Mouse (Mus musculus): ENCODE data around the gene Crtc3. TPM values are rescaled to one million over a fixed set of nuclear protein-coding genes. Genes with fewer than 3 reads are reported as not detected.
A peak's percentile ranks its signal among the peaks of the same experiment; 100 is the strongest.

Gene Crtc3
- polyA plus RNA-seq, 1 experiment from 2014 or later = 16.6 TPM

DNA sequence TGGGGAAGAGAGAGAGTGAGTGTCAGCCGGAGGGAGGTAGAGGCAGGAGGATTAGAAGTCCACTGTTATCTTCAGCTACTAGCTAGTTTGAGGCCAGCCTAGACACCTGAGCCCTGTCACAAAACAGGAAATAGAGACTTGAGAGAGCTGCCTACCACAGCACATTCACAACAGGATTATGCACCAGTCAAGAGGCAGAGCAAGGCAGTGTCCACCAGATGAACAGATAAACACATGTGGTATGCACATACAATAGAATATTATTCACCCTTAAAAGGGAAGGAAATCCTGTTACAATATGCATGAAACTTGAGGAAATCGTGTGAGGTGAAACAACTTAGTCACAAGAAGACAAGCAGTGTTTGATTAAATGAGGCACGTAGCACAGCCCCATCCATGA lies 16.4 kb downstream of the Crtc3 start:
- Histone ChIP-seq H3K4me2 (no peak overlapping the region), H3K36me3 (ENCODE audit: control insufficient read depth, insufficient read depth, low read length) (peaks cover 3% of the 10 kb centered on the region; the same call in 1 of the 2 replicates), H3K27ac (ENCODE audit: low read depth, low read length) (no peak overlapping the region), H3K9ac (ENCODE audit: low read depth, low read length) (no peak overlapping the region), H3K4me3 (ENCODE audit: low read depth, low read length) (no peak overlapping the region), H3K27me3 (replicated peaks; ENCODE audit: control insufficient read depth, insufficient read depth, low read length) (no peaks in the 10 kb centered on the region), H3K9me3 (ENCODE audit: control insufficient read depth, low read length) (no peaks in the 10 kb centered on the region), H3K4me1 (replicated peaks; ENCODE audit: control insufficient read depth, insufficient read depth, low read length) (peaks cover 20% of the 10 kb centered on the region)
- WGBS = 66% methylated on average over 3 of the region's 3 CpGs
- ATAC-seq (replicated peaks; ENCODE audit: low FRiP score) (no peak), DNase-seq (ENCODE audit: low spot score) (no peak)

- no peak overlapping the region for H3K4me3 ChIP-seq (ENCODE audit: low read depth, low read length)
- WGBS = 85% methylated on average over 6 of the region's 6 CpGs
- ATAC-seq (replicated peaks; ENCODE audit: low FRiP score) = no peak
- no peak overlapping the region for H3K4me2 ChIP-seq
- DNase-seq (ENCODE audit: low spot score) = no peak
- peaks cover 34% of the 10 kb centered on the region for H3K4me1 ChIP-seq (replicated peaks; ENCODE audit: control insufficient read depth, insufficient read depth, low read length)
- H3K9ac ChIP-seq (ENCODE audit: low read depth, low read length) = no peak overlapping the region
- no peaks in the 10 kb centered on the region; the same call in 1 of the 2 replicates for H3K36me3 ChIP-seq (ENCODE audit: control insufficient read depth, insufficient read depth, low read length)
- no peak overlapping the region for H3K27ac ChIP-seq (ENCODE audit: low read depth, low read length)
- no peaks in the 10 kb centered on the region for H3K9me3 ChIP-seq (ENCODE audit: control insufficient read depth, low read length)
- no peaks in the 10 kb centered on the region for H3K27me3 ChIP-seq (replicated peaks; ENCODE audit: control insufficient read depth, insufficient read depth, low read length)
Observed at GRCm38 (mm10) chr7:80670889-80671288, 17.8 kb downstream of the Crtc3 start.

- ATAC-seq (replicated peaks; ENCODE audit: low FRiP score) (peak; percentile 80), DNase-seq (ENCODE audit: low spot score) (no peak)
- Histone ChIP-seq H3K36me3 (ENCODE audit: control insufficient read depth, insufficient read depth, low read length) (no peaks in the 10 kb centered on the region; the same call in 1 of the 2 replicates), H3K4me3 (ENCODE audit: low read depth, low read length) (peak overlapping the region; percentile 26), H3K4me2 (peak overlapping the region; percentile 64), H3K9me3 (ENCODE audit: control insufficient read depth, low read length) (no peaks in the 10 kb centered on the region), H3K27me3 (replicated peaks; ENCODE audit: control insufficient read depth, insufficient read depth, low read length) (no peaks in the 10 kb centered on the region), H3K9ac (ENCODE audit: low read depth, low read length) (peak overlapping the region; percentile 51), H3K27ac (ENCODE audit: low read depth, low read length) (peak overlapping the region; percentile 86), H3K4me1 (replicated peaks; ENCODE audit: control insufficient read depth, insufficient read depth, low read length) (peaks cover 43% of the 10 kb centered on the region)
- 14% methylated on average over 11 of the region's 11 CpGs for WGBS
Observed at GRCm38 (mm10) chr7:80667190-80667589, 21.5 kb downstream of the Crtc3 start.

DNA sequence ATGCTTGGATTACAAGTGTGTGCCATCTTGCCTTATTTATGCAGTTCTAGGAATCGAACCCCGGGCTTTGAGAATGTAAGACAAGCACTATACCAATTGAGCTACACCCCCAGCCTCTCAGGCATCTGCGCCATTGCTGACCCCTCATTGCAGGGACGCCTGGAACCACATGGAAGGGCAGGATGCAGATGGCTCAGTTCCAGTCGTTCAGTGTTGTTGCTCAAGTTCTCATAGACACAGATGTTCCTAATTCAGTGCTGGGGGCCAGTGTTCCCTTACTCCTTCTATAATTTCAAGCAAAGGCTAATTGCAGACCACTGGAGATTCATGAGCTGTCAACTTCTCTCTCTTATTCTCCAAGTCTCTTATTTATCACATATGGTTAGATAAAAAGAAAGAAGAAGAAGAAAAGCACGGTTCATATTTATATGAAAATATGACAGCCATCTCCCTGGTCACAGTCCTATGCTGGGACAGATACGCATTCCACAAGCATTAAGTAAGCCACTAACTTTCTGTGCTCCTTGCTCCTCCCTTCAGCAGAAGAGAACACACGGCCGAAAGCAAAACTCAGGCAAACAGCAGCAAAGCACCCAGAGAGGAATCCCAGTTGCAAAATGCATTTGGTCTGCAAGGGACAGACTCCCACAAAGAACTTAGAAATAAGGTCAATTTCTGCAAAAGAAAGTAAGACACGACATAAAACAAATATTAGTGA lies 22.3 kb downstream of the Crtc3 start:
- Histone ChIP-seq H3K4me1 (replicated peaks; ENCODE audit: control insufficient read depth, insufficient read depth, low read length) (peaks cover 43% of the 10 kb centered on the region), H3K4me2 (peak overlapping the region; percentile 64), H3K9ac (ENCODE audit: low read depth, low read length) (peak overlapping the region; percentile 20; the same call in 1 of the 2 replicates), H3K27me3 (replicated peaks; ENCODE audit: control insufficient read depth, insufficient read depth, low read length) (no peaks in the 10 kb centered on the region), H3K4me3 (ENCODE audit: low read depth, low read length) (0 out of 2 replicates have a peak overlapping the region, but pooled peaks have one; percentile 2), H3K27ac (ENCODE audit: low read depth, low read length) (peak overlapping the region; percentile 86), H3K36me3 (ENCODE audit: control insufficient read depth, insufficient read depth, low read length) (no peaks in the 10 kb centered on the region; the same call in 1 of the 2 replicates), H3K9me3 (ENCODE audit: control insufficient read depth, low read length) (no peaks in the 10 kb centered on the region)
- DNase-seq (ENCODE audit: low spot score) = no peak
- WGBS = 51% methylated on average over 10 of the region's 10 CpGs
- ATAC-seq (replicated peaks; ENCODE audit: low FRiP score) = no peak

DNA sequence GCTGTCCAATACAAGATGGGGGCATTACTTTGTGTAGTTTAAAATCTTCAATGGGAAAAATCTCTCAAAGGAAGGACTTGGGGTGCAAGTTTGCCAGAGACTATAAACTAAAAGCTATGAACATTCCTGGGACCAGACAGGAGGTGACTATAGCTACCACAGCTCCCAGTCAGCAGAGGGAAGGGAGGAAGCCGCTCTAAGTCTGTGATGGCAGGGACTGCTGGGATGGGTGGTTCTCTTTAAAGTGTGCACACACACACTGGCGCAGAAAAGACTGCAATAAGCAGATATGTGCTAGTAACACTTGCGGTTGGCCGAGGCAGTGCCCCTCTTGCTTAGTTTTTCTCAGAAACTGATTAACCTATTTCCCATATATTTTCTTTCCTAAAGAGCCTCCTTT lies 27.6 kb downstream of the Crtc3 start:
- ATAC-seq (replicated peaks; ENCODE audit: low FRiP score) (peak; percentile 64), DNase-seq (ENCODE audit: low spot score) (no peak)
- H3K9ac ChIP-seq (ENCODE audit: low read depth, low read length) = no peak overlapping the region
- H3K4me1 ChIP-seq (replicated peaks; ENCODE audit: control insufficient read depth, insufficient read depth, low read length) = peaks cover 22% of the 10 kb centered on the region
- H3K36me3 ChIP-seq (ENCODE audit: control insufficient read depth, insufficient read depth, low read length) = no peaks in the 10 kb centered on the region
- H3K27me3 ChIP-seq (replicated peaks; ENCODE audit: control insufficient read depth, insufficient read depth, low read length) = no peaks in the 10 kb centered on the region
- no peak overlapping the region for H3K27ac ChIP-seq (ENCODE audit: low read depth, low read length)
- no peak overlapping the region for H3K4me3 ChIP-seq (ENCODE audit: low read depth, low read length)
- WGBS = 73% methylated on average over 4 of the region's 4 CpGs
- no peaks in the 10 kb centered on the region for H3K9me3 ChIP-seq (ENCODE audit: control insufficient read depth, low read length)
- H3K4me2 ChIP-seq = no peak overlapping the region; the same call in 1 of the 2 replicates

GRCm38 (mm10) chr7:80660619-80661018 lies 28.1 kb downstream of the Crtc3 start:
- Histone ChIP-seq H3K4me2 (no peak overlapping the region; the same call in 1 of the 2 replicates), H3K9me3 (ENCODE audit: control insufficient read depth, low read length) (no peaks in the 10 kb centered on the region), H3K27me3 (replicated peaks; ENCODE audit: control insufficient read depth, insufficient read depth, low read length) (no peaks in the 10 kb centered on the region), H3K9ac (ENCODE audit: low read depth, low read length) (no peak overlapping the region), H3K4me3 (ENCODE audit: low read depth, low read length) (no peak overlapping the region), H3K36me3 (ENCODE audit: control insufficient read depth, insufficient read depth, low read length) (no peaks in the 10 kb centered on the region), H3K4me1 (replicated peaks; ENCODE audit: control insufficient read depth, insufficient read depth, low read length) (peaks cover 17% of the 10 kb centered on the region), H3K27ac (ENCODE audit: low read depth, low read length) (no peak overlapping the region)
- ATAC-seq (replicated peaks; ENCODE audit: low FRiP score) (no peak), DNase-seq (ENCODE audit: low spot score) (no peak)
- 86% methylated on average over 4 of the region's 4 CpGs for WGBS

GRCm38 (mm10) chr7:80657896-80658295 lies 30.8 kb downstream of the Crtc3 start:
- H3K27ac ChIP-seq (ENCODE audit: low read depth, low read length) = no peak overlapping the region
- H3K4me1 ChIP-seq (replicated peaks; ENCODE audit: control insufficient read depth, insufficient read depth, low read length) = peaks cover 10% of the 10 kb centered on the region; the same call in 1 of the 2 replicates
- H3K36me3 ChIP-seq (ENCODE audit: control insufficient read depth, insufficient read depth, low read length) = no peaks in the 10 kb centered on the region
- DNase-seq (ENCODE audit: low spot score) (no peak), ATAC-seq (replicated peaks; ENCODE audit: low FRiP score) (no peak)
- no peak overlapping the region for H3K4me3 ChIP-seq (ENCODE audit: low read depth, low read length)
- H3K9ac ChIP-seq (ENCODE audit: low read depth, low read length) = no peak overlapping the region
- no peak overlapping the region for H3K4me2 ChIP-seq
- no peaks in the 10 kb centered on the region for H3K27me3 ChIP-seq (replicated peaks; ENCODE audit: control insufficient read depth, insufficient read depth, low read length)
- no peaks in the 10 kb centered on the region for H3K9me3 ChIP-seq (ENCODE audit: control insufficient read depth, low read length)
- 53% methylated on average over 8 of the region's 8 CpGs for WGBS

GRCm38 (mm10) chr7:80655350-80656013 lies 33.2 kb downstream of the Crtc3 start:
- Histone ChIP-seq H3K27ac (ENCODE audit: low read depth, low read length) (no peak overlapping the region), H3K36me3 (ENCODE audit: control insufficient read depth, insufficient read depth, low read length) (no peaks in the 10 kb centered on the region), H3K4me2 (no peak overlapping the region), H3K9ac (ENCODE audit: low read depth, low read length) (no peak overlapping the region), H3K27me3 (replicated peaks; ENCODE audit: control insufficient read depth, insufficient read depth, low read length) (no peaks in the 10 kb centered on the region), H3K4me3 (ENCODE audit: low read depth, low read length) (no peak overlapping the region), H3K9me3 (ENCODE audit: control insufficient read depth, low read length) (no peaks in the 10 kb centered on the region), H3K4me1 (replicated peaks; ENCODE audit: control insufficient read depth, insufficient read depth, low read length) (peaks cover 10% of the 10 kb centered on the region; the same call in 1 of the 2 replicates)
- WGBS = 78% methylated on average over 6 of the region's 6 CpGs
- no peak for ATAC-seq (replicated peaks; ENCODE audit: low FRiP score)
- no peak for DNase-seq (ENCODE audit: low spot score)
